Comparison of ENCODE assay signal across 8 mouse cellular contexts in the genomic region with DNA sequence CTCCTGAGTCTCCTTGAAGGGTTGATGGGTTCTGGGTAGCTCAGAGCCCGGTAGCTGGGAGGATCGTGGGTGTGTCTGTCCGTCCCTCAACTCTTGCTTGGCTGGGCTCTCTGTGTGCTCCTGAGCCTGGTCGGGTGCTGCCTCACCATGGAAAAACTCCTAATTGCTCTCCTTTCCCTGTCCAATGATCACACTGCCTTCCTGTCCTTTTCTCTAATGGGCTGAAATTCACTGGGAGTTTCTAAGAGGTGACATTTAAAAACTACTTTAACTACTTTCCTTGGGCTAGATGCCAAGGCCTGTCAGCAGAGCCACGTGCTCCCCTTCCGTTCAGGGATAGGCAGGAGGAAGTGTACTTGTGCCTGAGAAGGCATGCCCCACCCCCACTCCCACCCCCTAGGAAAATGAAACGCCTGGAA. TPM values are rescaled to one million over a fixed set of nuclear protein-coding genes. Genes with fewer than 3 reads are reported as not detected.
DNase-seq lines count a peak whose midpoint lies in the region; ATAC-seq and TF ChIP-seq lines count a peak whose summit lies in the region.

No protein-coding gene starts in this region.

- peak; percentile 44 to 47 for DNase-seq in spleen, postnatal 10 days (ENCODE audit: low spot score in 2 of 2)
- no peak for DNase-seq in spleen, postnatal 14 days (ENCODE audit: low spot score in 2 of 2)
- peak; percentile 50 for DNase-seq in forebrain, postnatal 0 days
- no peak for DNase-seq in cerebellum, postnatal 14 days
- DNase-seq in left cerebral cortex, adult 9 months (ENCODE audit: low spot score in 2 of 2) = no peak

- TF ChIP-seq POLR2A in small intestine, adult 2 months (IDR thresholded peaks at IDR 0.05; ENCODE audit: low read depth, low read length) = no peak

- no peaks in the 10 kb centered on the region for H3K27me3 ChIP-seq in forebrain, postnatal 0 days (ENCODE audit: insufficient read depth, low read length)
- no peaks in the 10 kb centered on the region for H3K27me3 ChIP-seq in hindbrain, embryonic 16.5 days (replicated peaks; ENCODE audit: control insufficient read depth, insufficient read depth, low read length)
- no peaks in the 10 kb centered on the region for H3K27me3 ChIP-seq in liver, embryonic 16.5 days (ENCODE audit: control insufficient read depth, insufficient read depth, low read depth, low read length)
- H3K27me3 ChIP-seq in small intestine, adult 2 months (ENCODE audit: control insufficient read depth, insufficient read depth, low read length) = no peaks in the 10 kb centered on the region

- H3K36me3 ChIP-seq in forebrain, postnatal 0 days (ENCODE audit: insufficient read depth) = no peaks in the 10 kb centered on the region
- no peaks in the 10 kb centered on the region for H3K36me3 ChIP-seq in hindbrain, embryonic 16.5 days (ENCODE audit: control insufficient read depth, insufficient read depth, low read length)
- H3K36me3 ChIP-seq in liver, embryonic 16.5 days (ENCODE audit: control insufficient read depth, insufficient read depth) = no peaks in the 10 kb centered on the region
- peaks cover 9% of the 10 kb centered on the region for H3K36me3 ChIP-seq in small intestine, adult 2 months (ENCODE audit: control insufficient read depth, insufficient read depth, low read length)

- no peaks in the 10 kb centered on the region for H3K9me3 ChIP-seq in forebrain, postnatal 0 days (ENCODE audit: low read length)
- no peaks in the 10 kb centered on the region for H3K9me3 ChIP-seq in hindbrain, embryonic 16.5 days (ENCODE audit: control insufficient read depth, low read length)
- no peaks in the 10 kb centered on the region for H3K9me3 ChIP-seq in liver, embryonic 16.5 days (replicated peaks; ENCODE audit: control insufficient read depth, low read length)

- no peak overlapping the region for H3K9ac ChIP-seq in forebrain, postnatal 0 days
- no peak overlapping the region for H3K9ac ChIP-seq in hindbrain, embryonic 16.5 days (ENCODE audit: low read depth, low read length)
- H3K9ac ChIP-seq in liver, embryonic 16.5 days (ENCODE audit: low read depth, low read length) = no peak overlapping the region

- no peak for TF ChIP-seq CTCF in forebrain, postnatal 0 days (IDR thresholded peaks at IDR 0.05; ENCODE audit: low read depth)
- TF ChIP-seq CTCF in small intestine, adult 2 months (IDR thresholded peaks at IDR 0.05; ENCODE audit: extremely low read depth, insufficient read length, insufficient replicate concordance, low read depth, low read length) = no peak

- peak overlapping the region; percentile 65 for H3K4me3 ChIP-seq in forebrain, postnatal 0 days (ENCODE audit: low read depth, low read length)
- H3K4me3 ChIP-seq in hindbrain, embryonic 16.5 days (ENCODE audit: low read length) = peak overlapping the region; percentile 71
- peak overlapping the region; percentile 66 for H3K4me3 ChIP-seq in liver, embryonic 16.5 days (ENCODE audit: low read depth, low read length)
- peak overlapping the region; percentile 80 for H3K4me3 ChIP-seq in small intestine, adult 2 months (ENCODE audit: low read depth, low read length)

- no peak for ATAC-seq in forebrain, postnatal 0 days
- no peak for ATAC-seq in hindbrain, embryonic 16.5 days
- ATAC-seq in liver, embryonic 16.5 days (ENCODE audit: low read depth) = no peak

- H3K27ac ChIP-seq in forebrain, postnatal 0 days (ENCODE audit: low read depth, low read length) = no peak overlapping the region
- H3K27ac ChIP-seq in hindbrain, embryonic 16.5 days (ENCODE audit: low read depth, low read length) = no peak overlapping the region
- H3K27ac ChIP-seq in liver, embryonic 16.5 days (ENCODE audit: low read length) = no peak overlapping the region
- H3K27ac ChIP-seq in small intestine, adult 2 months (ENCODE audit: insufficient read depth, low read depth, low read length) = peak overlapping the region; percentile 84

- H3K4me1 ChIP-seq in forebrain, postnatal 0 days (ENCODE audit: insufficient read depth) = peaks cover 20% of the 10 kb centered on the region
- H3K4me1 ChIP-seq in hindbrain, embryonic 16.5 days (ENCODE audit: control insufficient read depth, insufficient read depth, low read depth, low read length) = peaks cover 21% of the 10 kb centered on the region
- peaks cover 16% of the 10 kb centered on the region for H3K4me1 ChIP-seq in liver, embryonic 16.5 days (ENCODE audit: control insufficient read depth, low read depth, low read length)
- peaks cover 13% of the 10 kb centered on the region; the same call in 1 of the 2 replicates for H3K4me1 ChIP-seq in small intestine, adult 2 months (ENCODE audit: control insufficient read depth, insufficient read depth, insufficient read length, low read length)

- 8% methylated on average over 7 of the region's 7 CpGs for WGBS in forebrain, postnatal 0 days
- 9% methylated on average over 7 of the region's 7 CpGs for WGBS in hindbrain, embryonic 16.5 days
- 6% methylated on average over 7 of the region's 7 CpGs for WGBS in liver, embryonic 16.5 days (ENCODE audit: insufficient replicate concordance)
- WGBS in small intestine, adult 2 months = 2% methylated on average over 7 of the region's 7 CpGs

- peak overlapping the region; percentile 88 for H3K4me2 ChIP-seq in forebrain, postnatal 0 days (ENCODE audit: low read depth)
- H3K4me2 ChIP-seq in hindbrain, embryonic 16.5 days (ENCODE audit: low read length) = peak overlapping the region; percentile 92
- peak overlapping the region; percentile 89 for H3K4me2 ChIP-seq in liver, embryonic 16.5 days (ENCODE audit: low read depth, low read length)

RNA-seq across cellular contexts. Expression of gene Slc37a1, which starts 10.9 kb away (rescaled TPM):
- 10.0 and 15.3 TPM in 2 replicates for total RNA-seq in forebrain, postnatal 0 days (2014; rRNA removed)
- 4.7 and 6.7 TPM in 2 replicates for polyA plus RNA-seq in forebrain, postnatal 0 days (2015; fragmentation: Nextera tagmentation; extraction: Ambion mirVana)
- polyA plus RNA-seq in hindbrain, embryonic 16.5 days (2015; fragmentation: Nextera tagmentation; extraction: Ambion mirVana) = 8.6 and 10.9 TPM in 2 replicates
- 2.4 and 2.5 TPM in 2 replicates for polyA plus RNA-seq in liver, embryonic 16.5 days (2015; fragmentation: Nextera tagmentation; extraction: Ambion mirVana)
- polyA plus RNA-seq in small intestine, adult 2 months (2012; rRNA removed) = 68.2 and 145 TPM in 2 replicates

RNA-seq across cellular contexts. Expression of gene Rsph1, which starts 20.3 kb away (rescaled TPM):
- total RNA-seq in forebrain, postnatal 0 days (2014; rRNA removed) = 2.8 and 6.0 TPM in 2 replicates
- 6.9 and 11.3 TPM in 2 replicates for polyA plus RNA-seq in forebrain, postnatal 0 days (2015; fragmentation: Nextera tagmentation; extraction: Ambion mirVana)
- polyA plus RNA-seq in hindbrain, embryonic 16.5 days (2015; fragmentation: Nextera tagmentation; extraction: Ambion mirVana) = 6.4 and 8.8 TPM in 2 replicates
- 0.19 and 0.20 TPM in 2 replicates for polyA plus RNA-seq in liver, embryonic 16.5 days (2015; fragmentation: Nextera tagmentation; extraction: Ambion mirVana)
- polyA plus RNA-seq in small intestine, adult 2 months (2012; rRNA removed) = 0.46 TPM in 1 of 2 replicates, not detected in the other

Comparison
In these comparisons a context has a peak if more than half of its experiments do, and no peak if none do; other contexts are left out.
1. DNase-seq: peak in spleen, postnatal 10 days (2 of 2) and forebrain, postnatal 0 days (single experiment); none in spleen, postnatal 14 days (0 of 2), cerebellum, postnatal 14 days (0 of 2) and left cerebral cortex, adult 9 months (0 of 2).
2. Peak in every context shown above with its lines, with median percentiles within 50 percentile points of each other: H3K4me2 ChIP-seq and H3K4me3 ChIP-seq.